Comparison of ENCODE assay signal across 20 mouse cellular contexts in genomic region chr9:42418786-42419185, GRCm38 (mm10).
A peak's percentile ranks its signal among the peaks of the same experiment; 100 is the strongest.
DNase-seq lines count a peak whose midpoint lies in the region; ATAC-seq lines count a peak whose summit lies in the region.
"Had no signal": no experiment of that assay in that cellular context is flagged by ENCODE, and none has a peak within 500 bp of the region (broad histone marks: within the 10 kb centered on the region; RNA-seq: fewer than 3 reads in every experiment).

No protein-coding gene starts in this region.

- peak; percentile 40; the same call in 1 of the 2 replicates for ATAC-seq in cerebellum, adult (ENCODE audit: insufficient number of reproducible peaks, low FRiP score, low TSS enrichment)
- ATAC-seq: activated CD4-positive, CD25-positive, alpha-beta regulatory T cell, adult 4 months; forebrain, embryonic 15.5 days; hindbrain, postnatal 0 days; inflammation-experienced regulatory T-cells, adult 6 months; intestine, embryonic 16.5 days had no signal

- DNase-seq in cerebellum, adult 8-10 months = no peak
- peak; percentile 28 for DNase-seq in cerebellum, adult 9-10 months
- DNase-seq in cerebellum, adult 11-12 months = no peak
- DNase-seq in cerebellum, postnatal 25 days = peak; percentile 30 to 43
- DNase-seq in right cerebral cortex, adult 18-20 months = no peak
- DNase-seq: adrenal gland, adult 8-10 months; adrenal gland, postnatal 25 days; embryo, embryonic 11 days; gastrocnemius, postnatal 10 days; gastrocnemius, postnatal 36 days; heart, adult 2 months; heart, postnatal 14 days; heart, postnatal 4 days; kidney, adult 18-20 months had no signal

Comparison
In these comparisons a context has a peak if more than half of its experiments do, and no peak if none do; other contexts are left out.
1. DNase-seq: peak in cerebellum, adult 9-10 months (single experiment) and cerebellum, postnatal 25 days (2 of 2); none in cerebellum, adult 8-10 months (single experiment), cerebellum, adult 11-12 months (single experiment) and right cerebral cortex, adult 18-20 months (single experiment).